Mouse (Mus musculus) gastrocnemius, postnatal 36 days (tissue): ENCODE measurements at regions not wholly inside any gene's neighbourhood (a gene's known extent, or its start where the extent isn't known, plus 50 kb on each side); places are given as distances from the start of the nearest gene placed in this dataset.

ENCODE experiments used
- DNase-seq, 2 experiments: peaks; one replicate each; pipeline ENCODE4 v3.0.0; 2022
- intact Hi-C: fragments of 180-260 bp; cut with DNase I; formaldehyde crosslinking; loops from one replicate; pipeline ENCODE4 v1.15.1; 2025

- DNase-seq, result no peak
- intact Hi-C loops, result no loop called here
Observed at GRCm38 (mm10) chr10:9204096-9204495, 318.2 kb upstream of the Sash1 start.

DNA sequence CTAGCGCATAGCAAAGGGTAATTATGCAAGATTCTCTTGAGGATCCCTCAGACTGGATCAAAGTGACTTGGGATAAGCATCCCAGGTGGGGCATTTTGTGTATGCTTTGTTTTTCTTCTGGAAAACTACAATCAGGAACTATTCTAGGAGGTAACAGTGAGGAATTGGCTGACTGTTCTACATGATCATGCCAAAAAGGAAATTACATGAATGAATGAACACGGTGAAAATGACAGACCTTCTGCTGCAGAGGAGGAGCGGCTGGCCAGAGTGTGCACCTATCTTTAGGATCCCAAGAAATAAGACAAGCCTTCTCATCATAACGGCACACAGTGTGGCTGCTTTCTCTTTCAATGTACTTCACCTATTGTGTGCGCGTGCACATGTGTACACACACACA is 317.5 kb upstream of the Sash1 start:
- intact Hi-C loops, result no loop called here
- no peak for DNase-seq

DNA sequence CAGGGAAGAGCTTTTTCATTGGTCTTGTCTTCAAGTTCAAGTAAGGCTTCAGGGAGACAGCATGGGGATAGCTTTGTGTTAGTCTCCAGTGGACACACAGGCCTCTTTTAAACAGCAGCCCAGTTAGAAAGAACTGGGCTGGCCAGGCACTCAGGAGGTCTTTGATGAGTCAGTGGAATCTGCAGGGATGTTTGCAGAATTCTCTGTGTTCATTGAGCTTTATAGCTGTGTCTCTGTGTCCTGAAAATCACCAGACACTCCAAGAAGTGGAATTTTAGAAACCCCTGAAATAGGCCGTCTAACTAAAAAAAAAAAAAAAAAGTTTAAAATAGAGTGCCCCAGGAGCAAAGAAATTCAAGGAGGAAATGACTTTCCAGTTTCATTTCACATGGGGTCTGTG is 317.1 kb upstream of the Sash1 start:
- no peak for DNase-seq
- intact Hi-C loops, result no loop called here

DNA sequence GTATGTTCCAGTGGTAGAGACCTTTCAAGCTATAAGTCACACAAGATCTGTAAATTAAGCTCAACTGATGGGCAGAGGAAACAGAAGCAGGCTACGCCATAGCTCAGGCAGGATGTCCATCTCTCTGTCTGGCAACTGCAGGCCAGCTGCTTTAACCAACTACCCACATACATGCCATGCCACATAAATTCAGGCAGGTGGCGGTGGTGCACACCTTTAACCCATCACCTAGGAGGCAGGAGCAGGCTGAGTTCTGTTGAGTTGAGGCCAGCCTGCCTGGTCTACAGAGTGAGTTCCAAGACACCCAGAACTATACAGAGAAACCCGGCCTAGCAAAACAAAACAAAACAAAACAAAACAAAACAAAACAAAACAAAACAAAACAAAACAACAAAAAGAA is 289.1 kb upstream of the Sash1 start:
- DNase-seq, result no peak
- intact Hi-C loops, result no loop called here

DNA sequence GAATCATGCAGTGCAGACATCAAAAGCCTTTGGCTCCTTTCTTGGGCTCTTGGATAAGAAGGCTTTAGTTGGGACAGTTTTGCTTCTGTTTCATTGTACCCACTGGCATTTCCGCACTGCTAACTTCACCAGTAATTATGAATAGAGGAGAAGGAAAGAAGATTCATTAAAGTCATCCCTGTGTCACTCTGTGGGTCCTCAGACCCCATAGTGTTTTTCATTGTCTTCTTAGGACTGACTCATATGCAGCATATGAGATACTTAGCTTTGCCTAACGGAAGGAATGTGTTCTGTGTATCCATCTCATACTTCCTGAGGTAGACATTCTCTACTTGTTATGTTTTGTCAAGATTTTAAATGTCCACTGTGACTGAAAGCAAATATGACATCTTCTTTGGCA is 287.6 kb upstream of the Sash1 start:
- no peak for DNase-seq
- intact Hi-C loops, result no loop called here

GRCm38 (mm10) chr10:9168725-9169124 is 282.9 kb upstream of the Sash1 start:
- intact Hi-C loops, result no loop called here
- DNase-seq, result no peak

GRCm38 (mm10) chr10:9166017-9166416 is 280.1 kb upstream of the Sash1 start:
- no peak for DNase-seq
- intact Hi-C loops, result no loop called here

GRCm38 (mm10) chr10:9165598-9165997 is 279.7 kb upstream of the Sash1 start:
- intact Hi-C loops, result no loop called here
- DNase-seq, result no peak

GRCm38 (mm10) chr10:9164333-9164732 is 278.5 kb upstream of the Sash1 start:
- intact Hi-C loops, result no loop called here
- DNase-seq, result no peak

GRCm38 (mm10) chr10:9161597-9161996 is 275.7 kb upstream of the Sash1 start:
- no peak for DNase-seq
- intact Hi-C loops, result no loop called here

DNA sequence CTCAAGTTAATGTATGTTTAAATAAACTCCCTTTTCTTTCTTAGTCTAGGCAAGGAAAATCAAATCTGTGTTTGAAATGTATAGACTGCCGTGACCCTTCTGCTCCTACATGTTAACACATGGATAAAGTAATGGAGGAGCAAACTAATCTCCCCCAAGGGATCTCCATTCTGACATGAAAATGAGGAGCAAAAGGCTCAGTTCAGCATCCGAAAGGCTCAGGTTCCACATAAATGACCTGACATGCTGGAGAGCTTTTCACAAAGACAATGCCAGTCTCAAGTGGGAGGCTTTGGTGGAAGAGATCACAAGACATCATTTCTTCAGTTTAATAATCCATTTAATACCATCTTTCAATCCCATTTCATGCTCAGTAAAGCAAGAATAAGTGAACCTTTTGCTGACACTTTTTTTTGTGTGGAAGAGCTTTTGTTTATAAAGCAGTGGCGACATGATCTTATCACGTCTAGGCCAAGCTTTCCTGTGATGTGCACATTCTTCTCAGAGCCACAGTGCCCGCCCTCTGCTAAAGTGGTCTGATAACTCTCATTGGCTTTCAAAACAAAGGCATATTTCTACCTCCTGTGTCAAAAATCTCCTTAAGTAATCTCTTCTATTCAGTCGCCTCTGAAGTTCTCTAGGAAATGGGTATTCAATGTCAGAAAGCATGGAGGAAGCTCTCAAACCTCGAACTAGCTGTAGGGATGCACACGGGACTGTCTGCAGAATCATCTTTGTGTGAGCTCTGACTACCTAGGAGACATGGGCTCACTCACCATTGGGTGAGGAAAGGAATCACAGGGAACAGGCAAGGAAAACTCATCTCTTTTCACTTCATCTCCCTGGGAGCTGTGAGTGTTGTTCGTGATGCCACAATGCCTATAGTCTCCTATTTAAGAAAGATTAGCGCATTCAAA is 271.7 kb upstream of the Sash1 start:
- no peak for DNase-seq

GRCm38 (mm10) chr10:9136099-9136498 is 250.2 kb upstream of the Sash1 start:
- DNase-seq, result no peak
- intact Hi-C loops, result no loop called here

More for the DNA sequence above, 271.7 kb upstream of the Sash1 start:
- intact Hi-C loops, result no loop called here

GRCm38 (mm10) chr10:9134293-9135021 is 248.6 kb upstream of the Sash1 start:
- intact Hi-C loops, result no loop called here
- no peak for DNase-seq

DNA sequence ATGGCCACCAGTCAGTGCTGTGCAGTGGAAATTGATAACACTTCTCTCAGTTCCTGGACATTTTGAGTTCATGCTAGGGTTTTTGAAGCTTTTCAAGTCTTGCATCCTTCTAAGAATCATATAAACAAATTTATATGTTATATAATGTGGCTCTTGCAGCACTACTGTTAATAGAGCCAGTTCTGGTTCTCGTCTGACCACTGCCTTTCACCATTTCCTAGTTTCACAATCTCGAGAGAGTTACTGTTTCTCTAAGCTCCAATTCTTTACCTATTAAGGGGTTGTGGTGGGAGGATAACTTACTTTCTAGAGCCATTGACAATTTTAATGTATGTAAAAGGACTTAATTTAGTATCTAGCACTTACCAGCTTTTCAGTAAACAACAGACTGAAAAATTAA is 244.2 kb upstream of the Sash1 start:
- intact Hi-C loops, result no loop called here
- no peak for DNase-seq

- DNase-seq, result no peak
Observed at GRCm38 (mm10) chr10:9119249-9119648, 233.4 kb upstream of the Sash1 start.

DNA sequence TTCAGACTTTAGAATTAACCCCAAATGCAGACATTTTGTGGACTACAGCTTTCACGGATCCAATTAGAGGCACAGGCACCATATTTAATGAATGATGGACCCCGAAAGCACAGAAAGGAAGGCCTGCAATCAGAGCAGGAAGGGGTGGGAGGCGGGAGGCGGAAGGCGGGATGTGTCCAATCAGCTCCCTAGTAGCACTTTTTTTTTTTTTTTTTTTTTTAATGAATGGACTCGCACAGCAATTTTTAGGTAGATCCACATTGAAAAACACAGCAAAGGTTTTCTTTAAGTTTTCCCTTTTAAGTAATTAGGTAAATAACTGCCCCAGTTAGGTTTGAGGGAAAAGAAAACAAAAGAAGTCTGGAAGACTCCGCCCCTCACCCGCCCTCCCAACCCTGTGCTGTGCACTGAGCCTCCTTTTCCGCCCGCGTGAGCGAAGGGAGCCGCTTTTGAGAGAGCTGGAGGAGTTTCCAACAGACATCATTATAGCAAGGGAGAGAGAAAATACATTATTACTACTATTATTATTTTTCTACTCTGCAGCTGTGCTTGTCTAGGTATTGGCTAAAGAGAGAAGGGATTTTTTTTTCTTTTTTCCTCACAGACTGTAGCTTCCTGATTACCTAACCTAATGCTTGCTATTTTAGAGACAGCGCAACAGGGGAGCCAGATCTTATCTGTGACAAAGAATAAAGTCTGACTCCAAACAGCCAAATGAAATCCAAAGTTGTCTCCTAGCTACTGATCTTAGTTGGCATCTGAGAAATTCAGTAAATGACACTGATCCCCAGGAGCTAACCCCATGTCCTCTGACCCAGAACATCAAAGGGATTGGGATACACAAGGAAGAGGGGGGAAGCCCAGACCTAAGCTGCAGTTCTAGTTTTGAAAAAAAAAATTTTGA is 232.0 kb upstream of the Sash1 start:
- intact Hi-C loops, result no loop called here

More at GRCm38 (mm10) chr10:9119249-9119648, 233.4 kb upstream of the Sash1 start:
- intact Hi-C loops, result no loop called here

GRCm38 (mm10) chr10:9117134-9117533 is 231.3 kb upstream of the Sash1 start:
- intact Hi-C loops, result no loop called here

More for the DNA sequence above, 232.0 kb upstream of the Sash1 start:
- no peak for DNase-seq

GRCm38 (mm10) chr10:9113706-9114105 is 227.8 kb upstream of the Sash1 start:
- intact Hi-C loops, result no loop called here
- no peak for DNase-seq

More at GRCm38 (mm10) chr10:9117134-9117533, 231.3 kb upstream of the Sash1 start:
- no peak for DNase-seq

DNA sequence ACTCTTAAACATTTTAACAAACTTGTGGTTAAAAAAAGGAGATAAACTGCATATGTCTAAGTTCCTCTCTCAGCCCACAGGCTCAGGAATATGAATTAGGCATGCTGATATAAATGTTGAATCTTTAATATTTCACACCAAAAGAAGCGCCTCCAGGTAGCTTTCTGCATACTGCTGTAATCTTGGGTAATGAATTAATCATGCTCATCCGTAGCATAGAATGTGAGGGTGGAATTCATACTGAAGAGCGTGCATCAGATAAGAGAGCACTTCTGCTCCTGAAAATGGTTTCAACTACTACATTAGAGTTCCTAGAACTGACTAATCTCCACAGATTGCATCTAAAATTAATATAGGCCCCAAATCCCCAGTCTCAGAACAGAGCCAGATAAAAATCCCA is 225.2 kb upstream of the Sash1 start:
- DNase-seq, result no peak
- intact Hi-C loops, result no loop called here

DNA sequence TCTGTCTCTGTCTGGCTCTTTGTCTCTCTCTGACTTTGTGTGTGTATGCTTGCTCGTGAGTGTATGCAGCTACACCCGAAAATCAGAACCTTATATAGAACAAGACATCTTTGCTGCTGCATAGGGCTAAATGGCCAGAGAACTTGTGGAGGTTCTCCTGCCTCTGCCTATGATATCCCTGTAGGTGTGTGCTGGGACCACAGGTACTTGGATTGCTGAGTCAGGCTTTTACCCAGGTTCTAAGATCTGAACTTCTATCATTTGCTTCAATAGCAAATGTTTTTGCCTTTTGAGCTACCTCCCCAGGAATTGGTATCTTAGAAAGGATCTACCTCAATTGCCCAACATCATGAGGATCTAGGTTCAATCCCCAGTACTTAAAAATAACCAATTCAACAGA is 210.3 kb upstream of the Sash1 start:
- DNase-seq, result no peak
- intact Hi-C loops, result no loop called here

DNA sequence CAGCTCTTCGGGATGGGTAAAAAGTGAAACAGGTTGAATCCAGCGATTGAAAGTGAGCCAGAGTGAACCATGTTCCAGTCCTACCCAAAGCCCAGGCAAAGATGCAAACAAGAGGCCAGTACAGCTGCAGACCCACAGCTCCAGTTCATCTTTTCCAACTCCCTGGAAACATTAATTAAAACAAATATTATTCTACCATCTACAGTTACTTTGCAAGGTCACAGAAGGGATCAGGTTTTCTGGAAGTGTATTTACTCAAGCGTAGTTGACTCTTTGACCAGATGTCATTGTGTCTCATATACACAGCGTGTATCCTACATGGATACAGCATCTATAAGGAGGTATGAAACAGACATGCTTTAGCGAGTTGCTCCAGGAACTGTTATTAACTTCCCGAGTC is 209.3 kb upstream of the Sash1 start:
- no peak for DNase-seq
- intact Hi-C loops, result no loop called here
